Mouse (Mus musculus) layer of hippocampus, postnatal 36 days (tissue): ENCODE data around the gene Clcc1. TPM values are rescaled to one million over a fixed set of nuclear protein-coding genes. Genes with fewer than 3 reads are reported as not detected.
A peak's percentile ranks its signal among the peaks of the same experiment; 100 is the strongest.

ENCODE experiments used
- DNase-seq, 2 experiments: peaks; one replicate each; pipeline ENCODE4 v3.0.0; 2022
- total RNA-seq, 2 experiments: library from RNA; stranded (reverse); gene quantifications; 2 replicates each; pipeline ENCODE4 v1.2.3; 2021

Gene Clcc1
- total RNA-seq, 2 experiments from 2014 or later, result 29.1 to 29.4 TPM

DNA sequence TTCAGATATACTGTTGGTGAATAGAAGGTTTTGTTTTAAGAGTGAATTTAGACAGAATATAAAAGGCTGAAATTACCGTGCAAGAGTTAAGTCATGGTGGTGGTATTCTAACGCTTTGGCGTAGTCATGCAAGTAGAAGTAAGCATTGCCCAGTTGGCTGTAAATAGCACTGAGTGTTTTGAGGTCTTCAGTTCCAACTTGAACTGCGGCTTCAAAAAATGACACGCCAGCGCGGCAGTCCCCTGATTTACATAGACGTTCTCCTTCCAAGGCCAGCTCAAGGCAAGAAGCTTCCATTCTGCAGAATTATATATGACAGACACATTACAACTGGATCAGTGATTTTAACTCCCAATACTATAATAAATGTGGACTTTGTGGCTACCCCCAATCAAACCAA is 49.1 kb downstream of the Clcc1 start:
- no peak for DNase-seq

DNA sequence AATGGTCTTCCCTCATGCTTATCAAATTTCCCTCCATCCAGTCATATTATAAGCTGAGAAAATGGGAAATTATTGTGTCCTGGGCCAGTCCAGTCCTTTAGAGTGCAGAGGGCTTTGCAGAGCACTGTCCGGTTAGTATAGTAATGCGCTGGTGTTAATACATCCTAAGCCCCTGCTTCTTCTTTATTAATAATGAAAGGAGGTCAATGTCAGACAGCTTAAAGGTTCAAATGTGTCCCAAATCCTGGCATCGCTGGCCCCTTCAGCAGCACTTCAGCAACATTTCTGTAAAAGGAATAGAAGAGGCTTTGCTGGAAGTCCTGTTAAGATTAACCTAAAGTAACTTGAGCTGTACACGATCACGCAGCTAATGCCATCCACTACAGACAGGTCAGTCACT is 57.6 kb downstream of the Clcc1 start:
- DNase-seq, result no peak

DNA sequence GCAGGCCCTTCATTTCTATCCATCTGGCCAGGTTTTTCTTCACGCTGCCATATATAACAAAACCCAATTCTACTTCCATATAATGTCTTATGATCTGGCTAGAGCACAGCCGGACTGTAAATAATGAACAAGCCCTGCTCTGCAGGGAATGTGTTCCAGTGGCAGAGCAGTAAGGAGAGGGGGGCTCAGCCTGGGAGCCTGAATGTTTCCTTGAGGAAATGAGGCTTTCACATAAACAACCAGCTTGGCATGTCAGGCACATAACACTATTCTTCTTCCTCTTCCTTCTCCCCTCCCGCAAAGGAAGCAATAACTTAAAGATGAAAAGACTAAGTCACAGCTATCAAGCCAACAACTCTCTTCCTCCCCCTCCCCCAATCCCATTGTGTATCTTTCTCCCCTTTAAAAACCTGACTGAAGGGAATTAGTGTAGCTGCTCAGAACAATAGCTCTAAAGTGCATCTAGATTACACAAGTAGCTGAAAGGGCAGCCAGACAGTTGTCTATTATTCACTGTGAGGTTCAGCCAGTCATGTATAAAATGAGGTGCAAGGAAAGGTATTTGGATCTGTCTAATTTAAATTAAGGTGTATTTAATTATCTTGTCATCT is 59.5 kb downstream of the Clcc1 start:
- DNase-seq, result no peak

DNA sequence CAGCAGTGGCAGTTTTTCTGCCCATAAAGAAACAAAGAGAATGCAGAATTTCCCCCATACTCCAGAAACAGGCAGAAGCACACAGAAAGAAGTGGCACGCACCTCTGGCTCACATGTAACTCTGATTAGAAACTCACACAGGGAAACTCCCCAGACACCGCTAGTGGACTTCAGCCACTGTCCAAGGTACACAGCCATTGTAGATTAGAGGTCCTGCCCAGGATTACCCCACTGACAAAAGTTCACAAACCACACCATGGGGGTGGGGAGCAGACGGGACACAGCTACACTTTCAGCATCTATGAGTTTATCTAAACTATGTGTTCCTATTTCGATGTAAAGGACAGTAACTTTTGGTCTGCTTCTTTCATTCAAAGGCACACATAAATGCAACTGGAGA is 61.1 kb downstream of the Clcc1 start:
- DNase-seq, result no peak

DNA sequence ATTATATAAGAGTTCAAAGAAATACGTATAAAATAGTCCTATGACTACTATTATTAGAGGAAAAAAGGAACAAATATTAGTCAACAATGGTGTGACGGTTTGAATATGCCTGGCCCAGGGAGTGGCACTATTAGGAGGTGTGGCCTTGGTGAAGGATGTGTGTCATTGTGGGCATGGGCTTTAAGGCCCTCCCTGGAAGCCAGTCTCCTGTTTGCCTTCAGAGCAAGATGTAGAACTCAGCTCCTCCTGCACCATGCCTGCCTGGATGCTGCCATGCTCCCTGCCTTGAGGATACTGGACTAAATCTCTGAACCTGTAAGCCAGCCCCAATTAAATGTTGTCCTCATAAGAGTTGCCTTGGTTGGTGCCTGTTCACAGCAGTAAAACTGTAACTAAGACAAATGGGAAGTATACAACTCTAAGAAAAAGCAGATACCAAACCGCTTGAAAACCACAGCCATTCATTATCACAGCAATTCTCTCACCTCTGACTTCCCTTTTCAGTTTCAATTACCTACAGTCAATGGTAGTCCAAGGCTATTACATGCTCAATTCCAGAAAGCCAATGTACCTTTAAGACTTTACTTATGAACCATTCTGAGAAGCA is 64.3 kb downstream of the Clcc1 start:
- DNase-seq, result no peak

DNA sequence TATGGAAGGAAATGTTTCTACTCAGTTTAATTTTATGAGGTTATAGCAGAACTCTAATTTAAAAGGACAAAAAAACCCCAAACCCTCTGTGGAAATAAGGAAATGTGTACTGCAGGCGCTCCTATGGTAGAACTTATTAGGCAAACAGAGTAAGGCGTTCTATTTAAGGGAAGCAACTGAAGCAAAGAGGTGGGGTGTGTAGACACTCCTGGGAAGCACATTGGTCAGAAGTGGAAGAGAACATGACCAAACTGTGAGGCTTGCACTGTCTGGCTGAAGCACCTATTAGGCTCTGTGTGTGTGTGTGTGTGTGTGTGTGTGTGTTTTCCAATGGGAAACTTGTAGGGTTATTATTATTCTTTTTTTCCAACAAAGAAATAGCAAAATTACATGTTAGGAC is 65.6 kb downstream of the Clcc1 start:
- DNase-seq, result no peak

DNA sequence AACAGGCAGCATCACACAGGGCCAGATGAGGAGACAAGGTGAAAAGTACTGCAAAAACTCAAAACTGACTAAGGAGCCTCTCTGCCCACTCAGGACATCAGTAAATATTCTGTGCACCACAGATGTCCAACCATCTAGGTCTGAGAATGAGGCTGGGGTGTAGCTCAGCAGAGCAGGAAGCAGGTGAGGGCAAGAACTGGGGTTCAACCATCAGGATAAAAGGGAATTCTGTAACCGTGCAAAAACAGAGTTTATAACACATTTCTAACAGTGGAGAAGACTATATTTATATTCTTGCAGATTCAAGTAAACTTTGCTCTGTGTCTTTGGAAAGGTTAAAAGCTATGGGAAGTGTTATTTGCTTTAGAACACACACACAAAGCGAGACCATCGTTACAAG is 66.0 kb downstream of the Clcc1 start:
- no peak for DNase-seq

DNA sequence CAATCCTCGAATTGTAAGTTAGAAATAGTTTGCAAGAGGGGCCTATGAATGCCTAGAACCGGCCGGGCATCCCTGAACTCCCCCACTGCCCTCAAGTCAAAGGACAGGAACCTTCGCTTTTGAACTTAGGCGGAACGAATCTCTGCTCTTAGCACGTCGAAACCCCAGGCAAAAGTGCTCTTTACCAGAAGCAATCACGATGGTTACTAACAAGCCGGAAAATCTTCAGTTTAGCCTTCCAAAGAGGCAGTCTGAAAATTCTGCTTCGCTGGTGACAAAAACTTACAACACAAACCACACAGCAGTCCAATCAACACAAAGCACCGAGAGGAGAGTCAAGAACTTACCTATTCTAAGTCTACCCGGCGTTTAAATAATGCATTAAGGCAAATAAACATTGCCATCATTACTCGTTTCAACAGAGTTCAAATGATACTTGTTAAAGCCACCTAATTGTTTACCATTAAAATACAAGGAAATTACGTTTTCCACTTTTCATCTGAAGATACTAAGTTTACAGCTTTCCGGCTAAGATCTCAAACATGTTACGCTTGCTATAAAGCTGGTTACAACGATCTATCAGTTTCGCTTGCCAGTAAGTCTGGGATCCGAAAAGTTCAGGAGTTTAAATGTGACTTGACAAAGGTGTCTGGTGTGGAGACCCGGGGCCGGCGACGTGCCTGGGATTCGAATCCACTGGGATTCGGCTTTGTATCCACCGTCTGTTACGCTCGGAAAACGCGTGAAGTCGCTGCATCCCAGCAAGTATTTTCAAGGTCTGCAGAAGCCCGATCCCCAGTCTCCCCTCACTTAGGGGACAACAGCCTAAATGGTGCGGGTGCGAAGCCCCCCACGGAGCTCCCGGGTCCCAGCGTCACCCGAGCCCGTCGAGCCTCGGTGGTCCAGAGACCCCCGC is 67.6 kb downstream of the Clcc1 start:
- peak; percentile 48 to 56 for DNase-seq

DNA sequence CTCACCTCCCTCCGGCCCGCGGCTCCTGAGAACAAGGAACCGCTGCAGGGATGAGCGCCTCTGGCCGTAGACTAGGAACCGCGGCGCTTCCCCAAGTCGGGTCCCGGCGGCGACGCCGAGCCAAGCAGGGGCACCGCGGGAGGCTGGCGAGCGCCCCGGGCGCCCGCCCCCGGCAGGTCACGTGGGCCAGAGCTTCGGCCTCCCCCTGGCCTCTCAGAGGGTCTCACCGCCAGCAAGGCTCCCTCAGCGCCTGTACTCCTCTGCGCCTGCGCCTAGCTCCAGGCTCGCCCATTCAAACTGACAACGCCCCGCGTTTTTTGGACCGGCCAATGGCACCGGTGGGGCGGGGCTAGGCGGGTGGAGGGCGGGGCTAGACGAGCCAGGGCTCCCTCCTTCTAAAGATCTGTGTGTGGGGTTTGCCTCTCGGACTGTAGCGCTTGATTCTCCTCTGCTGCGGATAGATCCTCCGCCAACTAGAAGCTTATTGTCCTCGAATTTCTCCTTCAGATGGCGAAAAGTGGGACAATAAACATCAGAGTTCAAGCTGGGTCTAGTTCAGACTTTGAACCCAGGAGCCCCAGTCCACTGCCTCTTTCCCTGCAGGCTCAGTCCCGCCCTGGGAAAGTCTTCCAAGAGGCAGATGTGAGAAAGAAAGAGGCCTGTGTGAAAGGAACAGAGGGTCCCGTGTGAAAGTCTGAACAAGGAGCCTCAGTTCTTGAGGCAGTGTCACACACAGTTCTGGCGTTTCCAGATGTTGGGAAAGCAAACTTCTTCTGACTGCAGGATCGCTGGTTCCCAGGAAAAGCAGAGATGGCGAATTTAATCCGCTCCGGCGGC is 68.5 kb downstream of the Clcc1 start, which contains the start of gene Gpsm2:
Gpsm2 (minus strand) TSS at position 274 of the 837 bp plus-strand sequence.
- DNase-seq, result peak; percentile 95 to 96

DNA sequence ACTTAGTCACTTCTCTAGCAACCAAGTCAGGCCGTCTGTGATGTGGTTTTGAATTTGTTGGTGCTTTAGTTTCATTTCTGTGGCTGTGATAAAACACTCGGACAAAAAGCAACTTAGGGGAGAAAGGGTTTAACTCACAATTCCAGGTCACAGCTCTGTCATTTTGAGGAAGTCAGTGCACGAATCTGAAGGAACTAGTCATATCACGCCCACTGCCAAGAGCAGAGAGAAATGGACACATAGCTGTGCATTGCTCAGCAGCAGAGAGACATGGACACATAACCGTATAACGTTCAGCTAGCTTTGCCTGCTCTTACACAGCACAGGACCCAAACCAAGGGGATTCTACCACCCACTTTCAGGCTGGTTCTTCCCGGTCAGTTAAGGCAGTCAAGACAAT is 72.7 kb downstream of the Clcc1 start:
- no peak for DNase-seq

DNA sequence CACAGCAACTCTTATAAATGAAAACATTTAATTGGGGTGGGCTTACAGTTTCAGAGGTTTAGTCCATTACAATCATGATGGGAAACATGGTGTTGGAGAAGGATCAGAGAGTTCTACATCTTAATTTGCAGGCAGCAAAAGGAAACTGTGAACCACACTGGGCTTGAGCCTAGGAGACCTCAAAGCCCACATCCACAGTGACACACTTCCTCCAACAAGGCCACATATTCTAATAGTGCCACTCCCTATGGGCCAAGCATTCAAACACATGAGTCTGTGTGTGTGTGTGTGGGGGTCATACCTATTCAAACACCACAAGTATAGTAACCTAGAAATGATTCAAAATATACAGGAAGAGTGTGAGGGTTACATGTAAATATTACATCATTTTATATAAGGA is 73.6 kb downstream of the Clcc1 start:
- no peak for DNase-seq

DNA sequence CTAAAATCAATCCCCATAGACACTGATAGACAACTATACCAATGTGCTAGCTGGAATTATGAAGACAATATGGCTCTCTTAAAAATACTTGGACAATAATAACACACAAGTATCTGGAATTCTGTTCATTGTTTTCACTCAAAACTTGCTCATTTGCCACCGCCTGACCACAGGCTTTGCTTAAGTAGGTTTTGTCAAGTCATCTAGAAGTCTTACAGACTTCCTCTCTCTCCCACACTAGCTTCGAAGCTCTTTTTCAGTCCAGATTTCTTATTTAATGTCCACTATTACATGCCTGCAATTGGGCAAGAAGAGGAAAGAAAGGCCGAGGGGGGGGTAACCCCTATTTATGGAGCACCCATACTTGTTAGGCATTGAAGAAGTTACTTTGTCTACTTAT is 74.1 kb downstream of the Clcc1 start:
- no peak for DNase-seq

Other genes with a start within 250 kb of the Clcc1 start
- gene Celsr2, start 238.4 kb upstream of the Clcc1 start, total RNA-seq, result 100 to 1,000 TPM; 178 to 190 TPM
- 100 to 1,000 TPM; 190 to 210 TPM for gene Sars, start 208.7 kb upstream of the Clcc1 start, total RNA-seq
- 1 to 10 TPM; 2.4 to 2.9 TPM for gene 1700013F07Rik, start 119.8 kb upstream of the Clcc1 start, total RNA-seq
- gene 5330417C22Rik, start 117.4 kb upstream of the Clcc1 start, total RNA-seq, result 10 to 100 TPM; 26.1 to 29.7 TPM
- 10 to 100 TPM; 51.2 to 54.0 TPM for gene Tmem167b, start 91.4 kb upstream of the Clcc1 start, total RNA-seq
- gene Taf13, start 82.2 kb upstream of the Clcc1 start, total RNA-seq, result 10 to 100 TPM; 25.1 to 26.2 TPM
- gene Wdr47, start 62.6 kb upstream of the Clcc1 start, total RNA-seq, result 100 to 1,000 TPM; 129 to 132 TPM
- gene Gpsm2, start 68.4 kb downstream of the Clcc1 start, total RNA-seq, result 10 to 100 TPM; 15.9 to 19.6 TPM
- under 1 TPM; 0.10 to 0.13 TPM for gene Aknad1, start 85.7 kb downstream of the Clcc1 start, total RNA-seq
- 10 to 100 TPM; 22.9 to 25.9 TPM for gene Stxbp3, start 186.6 kb downstream of the Clcc1 start, total RNA-seq
- gene Fndc7, start 236.1 kb downstream of the Clcc1 start, total RNA-seq, result under 1 TPM in 1 of 2 experiments, not detected in 1; 0.13 TPM